Mouse (Mus musculus) skeletal muscle tissue, adult 2 months (tissue): Measurements from ENCODE around the gene Pdia3.
A peak's percentile ranks its signal among the peaks of the same experiment; 100 is the strongest.
"Not testable (repeated sequence)": the region's sequence is repeated elsewhere in the genome, so short reads cannot be mapped to it uniquely, and the experiment has no call there.

Source experiments
- DNase-seq: peaks from one replicate; pipeline ENCODE4 v3.0.0-alpha.2; 2012; ENCODE audit warnings: low read depth, low spot score

The Pdia3 gene

GRCm38 (mm10) chr2:121442259-121443067, 28.9 kb downstream of the Pdia3 start:
- no peak for DNase-seq

- no peak for DNase-seq
Measured at GRCm38 (mm10) chr2:121443068-121443349, 29.4 kb downstream of the Pdia3 start.

- DNase-seq, result no peak
Measured at GRCm38 (mm10) chr2:121444178-121444577, 30.6 kb downstream of the Pdia3 start, which contains the start of gene Ell3. Gene Ell3, minus strand, starts transcription at chr2:121444278.

GRCm38 (mm10) chr2:121445117-121445516, 31.5 kb downstream of the Pdia3 start:
- no peak for DNase-seq

- no peak for DNase-seq
Measured at GRCm38 (mm10) chr2:121446506-121446905, 32.9 kb downstream of the Pdia3 start.

GRCm38 (mm10) chr2:121447006-121447405, 33.4 kb downstream of the Pdia3 start:
- no peak for DNase-seq

GRCm38 (mm10) chr2:121448136-121448535, 34.6 kb downstream of the Pdia3 start:
- DNase-seq, result no peak

- DNase-seq, result peak; percentile 99
Measured at GRCm38 (mm10) chr2:121448739-121449535, 35.4 kb downstream of the Pdia3 start, which contains the start of gene Serf2. Gene Serf2, plus strand, starts transcription at chr2:121449195.

- DNase-seq, result no peak
Measured at GRCm38 (mm10) chr2:121449545-121450011, 36.0 kb downstream of the Pdia3 start.

- DNase-seq, result no peak
Measured at GRCm38 (mm10) chr2:121450093-121450492, 36.5 kb downstream of the Pdia3 start.

GRCm38 (mm10) chr2:121452361-121452760, 38.8 kb downstream of the Pdia3 start:
- no peak for DNase-seq

GRCm38 (mm10) chr2:121452990-121453389, 39.4 kb downstream of the Pdia3 start, which contains the start of gene Hypk:
Gene Hypk, plus strand, starts transcription at chr2:121453290.
- DNase-seq, result no peak

- DNase-seq, result no peak
Measured at GRCm38 (mm10) chr2:121453917-121454316, 40.3 kb downstream of the Pdia3 start.

GRCm38 (mm10) chr2:121455534-121455933, 42.0 kb downstream of the Pdia3 start:
- no peak for DNase-seq

- DNase-seq, result peak; percentile 75
Measured at GRCm38 (mm10) chr2:121456692-121457642, 43.4 kb downstream of the Pdia3 start, which contains the start of gene Serinc4. Gene Serinc4, minus strand, starts transcription at chr2:121456781.

GRCm38 (mm10) chr2:121460071-121460470, 46.5 kb downstream of the Pdia3 start:
- no peak for DNase-seq

- DNase-seq, result not testable (repeated sequence)
Measured at GRCm38 (mm10) chr2:121468982-121469381, 55.4 kb downstream of the Pdia3 start.

- not testable (repeated sequence) for DNase-seq
Measured at GRCm38 (mm10) chr2:121472783-121473182, 59.2 kb downstream of the Pdia3 start.

GRCm38 (mm10) chr2:121473301-121474179, 60.0 kb downstream of the Pdia3 start, which contains the start of gene Mfap1b:
Gene Mfap1b, minus strand, starts transcription at chr2:121474067.
- peak; percentile 88 for DNase-seq

- no peak for DNase-seq
Measured at GRCm38 (mm10) chr2:121474180-121474535, 60.6 kb downstream of the Pdia3 start.
